Mouse (Mus musculus) heart, postnatal 10 days (tissue): ENCODE measurements at regions not wholly inside any gene's neighbourhood (a gene's known extent, or its start where the extent isn't known, plus 50 kb on each side); places are given as distances from the start of the nearest gene placed in this dataset.

Source experiments
- DNase-seq, 2 experiments: peaks; one replicate each; pipeline ENCODE4 v3.0.0; 2021
- intact Hi-C: fragments of 180-260 bp; cut with DNase I; formaldehyde crosslinking; loops from one replicate; pipeline ENCODE4 v1.15.1; 2025

DNA sequence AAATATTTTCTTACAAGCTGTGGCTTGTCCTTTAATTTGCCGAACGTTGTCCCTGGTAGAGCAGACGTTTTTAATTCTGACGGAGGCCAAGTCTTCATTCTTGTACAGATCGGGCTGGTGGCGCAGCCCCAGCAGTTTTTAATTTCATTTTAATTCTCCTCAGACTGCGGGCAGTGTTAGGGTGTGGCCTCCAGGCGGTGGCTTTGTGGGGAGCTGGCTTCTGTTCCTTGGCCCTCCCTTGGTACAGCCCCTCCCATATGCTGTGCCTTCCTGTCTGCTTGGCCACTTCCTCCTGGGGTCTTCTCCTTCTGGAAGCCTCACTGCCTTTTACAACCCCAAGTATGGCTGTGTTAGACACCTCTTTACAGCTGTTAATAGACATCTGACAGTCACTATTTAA is 189.7 kb upstream of the Zfp507 start:
- intact Hi-C loops, result no loop called here
- DNase-seq, result no peak

DNA sequence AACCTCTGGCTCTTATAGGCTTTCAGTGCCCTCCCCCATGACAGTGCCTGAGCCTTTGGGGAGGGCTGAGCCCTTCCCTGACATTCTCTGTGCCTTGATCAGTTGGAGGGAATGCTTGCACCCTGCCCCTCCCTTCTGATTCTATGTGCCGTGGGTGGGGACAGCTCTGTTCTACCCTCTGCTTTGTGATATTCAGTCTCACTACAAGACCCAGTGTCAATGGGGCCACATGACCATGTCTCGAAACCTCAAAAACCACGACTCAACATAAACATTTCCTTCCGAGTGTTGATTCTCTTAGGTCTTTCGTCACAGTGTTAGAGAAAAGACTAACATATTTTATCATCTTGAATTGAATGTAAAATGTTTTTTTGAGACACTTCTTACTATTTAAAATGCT is 188.3 kb upstream of the Zfp507 start:
- intact Hi-C loops, result no loop called here
- DNase-seq, result no peak

DNA sequence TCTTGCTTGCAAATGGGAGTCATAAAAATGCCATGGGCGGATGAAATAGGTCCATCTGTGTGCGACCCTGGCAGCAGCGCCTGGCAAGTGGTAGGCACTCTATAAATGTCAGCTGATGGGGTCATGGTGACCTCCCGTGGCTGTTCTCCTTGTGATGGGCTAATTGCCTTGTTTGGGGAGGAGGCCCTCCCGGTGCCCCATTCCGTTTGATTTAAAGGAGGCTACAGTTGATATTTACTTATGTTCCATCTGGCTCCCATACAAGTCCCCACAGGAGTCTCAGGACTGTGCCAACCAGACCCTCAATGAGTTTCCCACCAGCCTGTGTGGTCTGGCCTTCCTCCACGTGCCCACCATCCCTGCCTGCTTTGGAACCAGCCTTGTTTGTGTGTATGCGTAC is 186.7 kb upstream of the Zfp507 start:
- DNase-seq, result no peak
- intact Hi-C loops, result no loop called here

DNA sequence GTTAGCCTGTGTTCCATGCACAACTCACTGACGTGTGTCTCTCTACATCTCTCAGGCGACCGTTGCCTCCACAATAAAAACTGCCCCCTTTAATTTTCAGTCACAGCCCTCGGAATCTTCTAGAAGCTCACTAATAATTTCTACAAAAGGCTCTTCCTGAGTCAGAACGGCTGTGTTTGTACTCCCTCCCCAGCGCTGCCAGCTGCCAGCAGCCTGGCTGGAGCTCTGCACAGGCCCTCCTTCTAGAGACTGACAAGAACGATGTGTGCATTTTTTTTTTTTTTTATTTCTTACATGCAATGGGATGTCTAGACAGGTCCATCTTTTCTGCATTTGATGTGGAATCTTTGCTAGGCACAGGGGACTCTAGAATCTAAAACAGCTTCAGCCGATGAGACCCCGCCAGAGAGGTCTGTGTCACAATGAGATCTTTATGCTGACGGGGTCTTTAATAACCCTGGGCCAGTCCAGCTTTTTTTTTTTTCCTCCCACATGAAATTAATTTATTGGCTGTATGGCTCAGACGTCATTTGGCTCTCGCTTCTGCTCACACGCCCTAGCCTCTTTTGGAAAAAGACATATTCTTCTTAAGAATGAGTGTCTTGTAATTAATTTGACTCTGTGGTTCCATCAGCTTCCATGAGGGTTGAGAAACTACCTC is 185.8 kb upstream of the Zfp507 start:
- no peak for DNase-seq

DNA sequence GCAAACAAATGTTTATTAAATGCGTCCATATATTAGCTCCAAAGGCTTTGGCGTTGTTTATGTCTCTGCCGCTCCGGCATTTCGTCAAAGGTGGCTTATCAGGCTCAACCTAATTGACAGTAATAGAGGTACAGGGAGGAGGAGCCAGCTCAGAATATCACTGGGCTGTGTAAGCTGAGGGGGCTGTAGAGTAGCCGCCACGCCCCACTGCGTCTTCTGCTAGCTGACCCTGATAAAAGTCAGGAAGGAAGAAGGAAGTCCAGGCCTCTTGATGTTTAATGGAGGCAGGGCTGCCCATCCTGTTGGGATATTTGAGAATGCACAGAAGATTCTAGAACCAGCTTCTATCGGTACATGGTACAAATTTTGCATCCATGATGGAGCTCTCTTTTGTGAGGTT is 175.2 kb upstream of the Zfp507 start:
- intact Hi-C loops, result no loop called here
- DNase-seq, result no peak

More for the DNA sequence above, 185.8 kb upstream of the Zfp507 start:
- intact Hi-C loops, result no loop called here

DNA sequence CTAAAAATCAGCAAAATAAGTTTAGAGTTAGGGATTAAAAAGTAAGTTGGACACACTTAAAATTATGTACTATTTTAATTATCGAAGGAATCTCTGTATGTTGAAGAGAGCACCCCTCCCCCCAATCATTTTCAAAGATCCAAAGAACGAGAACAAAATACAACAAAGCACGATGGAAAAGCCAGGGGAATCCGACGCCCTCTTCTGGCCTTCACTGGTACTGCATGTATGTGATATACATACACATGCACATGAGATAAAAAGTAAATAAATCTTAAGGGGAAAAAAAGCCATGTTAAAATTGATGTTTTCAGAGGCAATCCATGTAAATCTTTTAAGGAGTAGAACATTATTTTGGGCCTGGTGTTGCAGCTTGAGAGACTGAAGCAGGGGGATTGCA is 155.9 kb upstream of the Zfp507 start:
- DNase-seq, result no peak
- intact Hi-C loops, result no loop called here

DNA sequence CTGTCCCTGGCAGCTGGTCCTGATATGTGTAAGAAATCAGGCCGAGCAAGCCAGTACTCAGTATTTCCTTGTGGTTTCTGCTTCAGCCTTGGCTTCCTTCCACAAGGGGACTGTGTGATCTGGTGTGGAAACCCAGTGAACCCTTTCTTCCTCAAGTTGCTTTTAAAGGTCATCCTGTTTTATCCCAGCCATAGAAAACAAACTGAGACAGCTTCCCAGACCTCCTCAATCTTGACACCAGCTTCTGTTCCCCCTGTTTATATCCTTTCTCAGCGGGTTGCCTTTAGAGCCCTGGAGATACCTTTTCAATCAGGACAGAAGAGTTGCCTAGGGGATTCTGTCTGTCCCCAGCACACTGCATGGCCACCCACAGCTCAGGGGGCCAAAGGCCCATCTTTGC is 155.2 kb upstream of the Zfp507 start:
- DNase-seq, result no peak
- intact Hi-C loops, result no loop called here

DNA sequence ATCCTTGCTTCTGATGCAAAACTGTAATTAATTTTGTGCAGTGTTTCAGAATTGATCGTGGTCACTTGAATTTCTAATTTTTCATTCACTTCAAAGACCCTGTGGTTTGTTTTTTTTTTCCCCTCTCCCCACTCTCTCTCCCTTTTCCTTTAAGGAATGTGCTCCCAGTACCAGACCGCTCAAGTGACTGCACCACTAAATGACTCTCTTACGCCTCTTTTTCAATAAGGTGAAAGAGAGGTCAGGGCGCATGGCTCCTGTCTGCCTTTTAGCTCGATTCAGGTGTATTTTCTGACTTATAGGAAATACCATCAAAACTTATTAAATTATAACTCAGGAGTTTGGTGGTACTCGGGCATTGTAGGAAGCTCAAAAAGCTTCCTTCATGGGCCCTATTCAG is 146.0 kb upstream of the Zfp507 start:
- intact Hi-C loops, result no loop called here
- DNase-seq, result no peak

DNA sequence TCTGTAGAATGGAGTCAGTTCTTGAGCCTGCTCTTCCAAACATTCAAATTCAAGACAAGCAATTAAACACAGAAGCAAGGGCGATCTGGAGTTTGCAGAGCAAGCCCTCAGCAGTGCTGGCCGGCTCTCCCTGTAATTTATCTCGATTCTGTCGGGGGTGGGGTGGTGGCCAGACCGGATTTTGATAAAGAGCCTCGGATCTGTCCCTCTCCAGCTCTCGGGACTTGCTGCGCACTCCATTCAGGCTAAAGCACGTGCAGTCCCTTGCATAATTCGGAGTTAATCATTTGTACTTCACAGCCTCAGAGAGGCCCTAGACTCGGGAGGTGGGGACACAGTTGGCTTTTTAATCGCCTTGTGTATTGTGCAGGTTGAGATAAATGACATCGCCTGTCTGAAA is 145.6 kb upstream of the Zfp507 start:
- intact Hi-C loops, result no loop called here
- DNase-seq, result peak in 1 of 2 experiments; percentile 1

DNA sequence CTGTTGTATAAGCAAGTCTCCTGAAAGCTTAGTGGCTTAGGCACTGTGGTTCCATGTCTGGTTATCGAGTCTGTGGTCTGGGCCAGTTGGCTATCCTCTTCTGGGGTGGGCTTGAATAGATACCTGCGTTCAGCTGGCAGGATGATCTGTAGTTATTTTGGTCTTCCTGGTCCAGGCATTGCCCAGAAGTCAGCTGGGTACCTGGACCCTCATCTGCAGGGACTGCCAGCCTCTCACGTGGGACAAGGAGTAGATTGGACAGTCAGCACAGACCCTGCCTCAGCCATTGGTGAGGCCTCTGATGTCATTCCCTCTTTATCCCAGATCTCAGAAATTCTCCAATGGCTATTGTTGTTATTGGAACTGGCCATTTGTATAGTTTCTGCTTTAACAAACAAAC is 138.3 kb upstream of the Zfp507 start:
- intact Hi-C loops, result no loop called here
- no peak for DNase-seq

DNA sequence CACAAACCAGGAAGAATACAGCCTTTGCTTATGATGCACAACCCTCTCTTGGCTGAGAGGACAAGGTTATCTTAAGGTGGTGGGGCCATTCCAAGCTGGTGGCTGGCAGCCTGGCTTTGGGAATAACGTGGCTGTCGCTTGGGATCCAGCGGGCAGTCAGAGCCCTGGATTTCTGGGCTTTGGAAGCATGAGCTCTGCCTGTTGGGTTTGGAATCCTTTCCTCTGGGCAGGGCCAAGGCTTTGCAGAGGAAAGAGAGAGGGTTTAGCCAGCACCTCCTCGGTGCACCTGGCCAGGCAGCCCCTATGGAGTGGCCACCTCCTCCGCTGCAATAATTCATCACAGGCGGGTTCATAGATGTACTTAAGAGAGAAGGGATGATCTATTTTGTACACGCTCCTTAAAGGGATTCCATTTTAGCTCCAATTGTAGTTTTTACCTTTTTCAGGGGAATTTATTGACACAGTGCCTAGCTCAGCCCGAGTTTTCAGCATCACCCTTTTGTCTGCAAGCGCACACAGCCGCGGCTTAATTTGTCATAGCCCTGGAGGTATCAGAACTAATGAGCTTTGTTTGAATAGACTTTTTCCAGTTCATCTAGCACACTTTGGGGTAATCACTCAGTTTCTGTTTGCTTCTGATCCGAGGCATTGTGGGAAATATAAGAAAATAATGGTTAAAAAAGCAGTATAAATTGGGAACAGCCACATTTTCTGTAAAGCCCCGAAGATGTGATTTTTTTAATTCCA is 135.5 kb upstream of the Zfp507 start:
- intact Hi-C loops, result no loop called here
- no peak for DNase-seq

DNA sequence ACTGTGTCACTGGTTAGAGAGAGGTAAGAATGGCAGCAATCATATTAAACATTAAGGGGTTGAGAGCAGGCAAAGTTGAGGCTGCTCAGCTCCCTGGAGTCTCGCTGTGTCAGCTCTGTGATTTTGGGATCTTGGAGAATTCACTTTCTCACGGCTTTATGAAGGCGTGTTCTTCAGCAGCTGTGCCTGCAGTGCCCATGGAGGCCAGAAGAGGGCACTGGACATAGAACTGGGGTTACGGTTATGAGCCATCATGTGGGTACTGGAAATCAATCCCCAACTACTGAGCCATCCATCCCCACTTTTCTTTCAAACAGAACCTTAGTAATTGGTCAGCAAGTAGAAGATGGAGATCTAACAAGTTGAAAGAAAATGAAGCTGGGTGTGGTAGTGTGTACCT is 123.9 kb upstream of the Zfp507 start:
- DNase-seq, result no peak
- intact Hi-C loops, result no loop called here

DNA sequence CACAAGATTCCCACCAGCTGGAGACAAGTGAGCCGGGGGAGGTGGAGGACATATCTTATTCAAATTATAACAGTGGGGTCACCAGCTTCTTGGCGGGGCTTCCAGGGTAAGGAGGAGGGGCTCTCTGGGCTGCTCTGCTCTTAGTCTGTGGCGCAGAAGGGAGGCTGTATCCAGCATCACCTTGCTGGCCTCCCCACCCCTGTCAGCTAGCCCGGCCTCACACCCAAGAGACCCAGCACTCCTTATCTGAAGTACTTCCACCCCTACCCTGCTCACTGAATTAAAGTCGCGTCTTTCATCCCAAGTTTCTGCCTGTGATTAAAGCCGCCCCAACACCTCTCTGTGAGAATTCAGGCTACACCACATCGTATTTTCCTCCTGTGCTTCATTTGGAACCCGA is 119.8 kb upstream of the Zfp507 start:
- no peak for DNase-seq
- intact Hi-C loops, result no loop called here

DNA sequence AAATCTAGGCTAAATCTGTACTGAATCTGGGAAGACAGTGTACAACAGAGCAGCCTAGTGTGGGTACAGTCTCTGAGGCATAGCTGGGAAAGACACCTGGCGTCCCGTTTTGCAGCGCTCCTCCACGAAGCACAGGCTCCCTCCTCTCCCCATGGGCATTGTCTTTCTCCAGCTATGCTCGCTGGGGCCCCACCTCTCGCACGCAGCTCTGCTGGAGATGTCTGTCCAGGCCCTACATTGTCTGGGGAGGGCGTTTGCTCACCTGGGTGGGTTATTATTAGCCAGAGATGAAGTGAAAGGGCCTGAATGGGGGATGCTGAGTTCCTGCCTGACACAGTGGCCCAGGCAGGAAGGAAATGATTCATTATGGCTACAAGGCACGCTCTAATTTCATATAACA is 118.1 kb upstream of the Zfp507 start:
- DNase-seq, result no peak
- intact Hi-C loops, result no loop called here

DNA sequence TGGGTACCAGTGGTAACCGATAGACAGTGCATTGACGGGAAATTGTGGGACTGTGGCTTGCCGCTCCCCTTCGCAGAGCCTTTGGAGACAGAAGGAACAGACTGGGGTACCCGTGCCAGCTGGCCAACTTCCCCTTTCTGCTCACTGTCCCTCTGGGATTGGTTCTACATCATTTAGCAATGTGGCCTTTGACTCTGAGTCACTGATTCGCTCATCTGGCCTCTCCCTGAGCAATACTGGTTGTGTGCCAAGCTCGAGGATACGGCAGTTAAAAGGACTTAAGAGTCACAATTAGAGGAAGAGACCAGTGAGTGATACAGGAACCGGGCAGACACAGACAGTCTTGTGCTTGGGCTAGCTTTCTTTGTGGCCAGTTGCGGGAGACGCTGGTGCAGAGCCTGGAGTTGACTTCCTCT is 117.4 kb upstream of the Zfp507 start:
- DNase-seq, result peak; percentile 59 to 68
- intact Hi-C loops, result no loop called here

DNA sequence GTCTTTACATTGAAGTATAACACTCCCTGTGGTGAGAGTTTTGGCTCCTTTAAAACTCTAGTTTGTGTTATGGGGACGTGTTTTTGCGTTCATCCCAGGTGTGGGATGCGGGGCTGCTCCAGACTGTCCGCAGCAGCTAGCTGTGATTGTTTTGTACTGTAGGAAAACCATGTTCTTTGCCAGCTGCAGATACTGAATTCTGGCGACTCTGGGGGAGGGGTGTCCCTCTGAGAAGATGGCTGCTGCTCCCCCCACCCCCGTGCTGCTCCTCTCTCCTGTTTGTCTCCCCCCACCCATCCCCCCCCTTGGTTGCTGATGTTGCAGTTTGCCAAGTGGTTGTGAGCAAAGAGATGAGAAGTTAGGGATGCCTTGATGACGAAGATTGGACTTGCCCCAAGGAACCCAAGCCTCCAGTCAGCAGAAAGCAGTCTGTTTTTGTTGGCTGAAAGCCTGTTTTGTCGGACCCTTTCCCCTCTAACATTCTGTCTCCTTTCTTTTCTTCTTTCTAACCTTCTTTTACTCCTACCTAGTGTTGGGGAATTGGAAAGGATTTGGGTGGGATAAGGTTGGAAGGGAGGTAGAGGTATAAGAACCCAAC is 107.4 kb upstream of the Zfp507 start:
- intact Hi-C loops, result no loop called here
- DNase-seq, result no peak

DNA sequence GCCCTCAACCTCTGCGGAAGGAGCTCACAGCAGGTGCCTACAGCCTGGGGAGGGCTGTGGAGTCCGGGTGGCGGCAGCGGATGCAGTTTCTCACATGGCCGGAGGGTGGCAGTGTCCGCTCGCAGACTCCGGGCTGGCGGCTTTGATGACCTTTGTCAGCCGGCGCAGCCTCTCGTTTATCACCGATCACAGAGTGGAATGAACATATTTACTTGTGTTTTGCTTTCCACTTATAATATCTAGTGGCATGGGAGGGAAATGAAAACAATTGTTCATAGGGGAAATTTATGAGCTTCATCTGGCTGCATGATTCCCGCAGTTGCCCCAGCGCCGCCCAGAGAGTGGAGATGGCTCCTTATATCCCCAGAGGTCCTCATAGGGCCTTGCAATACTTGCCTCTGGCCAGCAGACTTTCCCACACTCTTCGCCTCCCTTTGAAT is 99.2 kb upstream of the Zfp507 start:
- DNase-seq, result peak; percentile 66 to 84
- intact Hi-C loops, result loop anchor here (1.0 to 10.0 kb wide), 5 partner anchors 165 to 1873 kb away; partner anchors contain the start of gene Zfp536

DNA sequence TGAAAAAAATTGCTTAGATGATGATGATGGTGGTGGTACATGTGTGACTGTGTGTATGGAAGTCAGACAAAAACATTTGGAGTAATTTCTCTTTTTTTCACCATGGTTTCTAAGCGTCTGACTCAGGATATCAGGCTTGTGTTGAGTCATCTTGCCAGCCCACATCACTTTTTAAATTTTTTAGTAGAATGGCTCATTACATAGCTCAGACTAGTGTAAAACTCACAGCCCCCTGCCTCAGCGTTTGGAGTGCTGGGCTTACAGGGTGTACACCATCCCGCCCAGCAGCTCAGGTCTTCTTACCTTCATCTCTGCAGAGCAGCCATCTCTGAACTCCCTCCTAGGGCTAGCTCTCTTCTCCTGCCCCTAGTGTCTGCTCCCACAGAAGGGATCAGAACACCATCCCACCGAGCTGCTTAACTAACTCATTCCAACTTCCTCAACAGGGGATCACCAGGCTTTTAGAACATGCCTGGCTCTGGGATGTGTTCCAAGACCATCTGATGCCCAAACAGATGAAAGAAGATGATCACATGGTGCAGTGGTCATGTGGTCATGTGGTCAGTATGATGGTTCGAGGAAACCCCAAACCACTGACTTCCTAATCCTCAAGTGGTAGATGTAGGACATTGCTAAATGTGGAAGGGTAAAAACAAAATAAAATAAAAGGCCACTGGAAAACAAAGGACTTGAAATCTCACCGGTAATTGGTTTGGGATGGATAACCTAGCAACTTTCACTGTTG is 96.1 kb upstream of the Zfp507 start:
- intact Hi-C loops, result no loop called here

DNA sequence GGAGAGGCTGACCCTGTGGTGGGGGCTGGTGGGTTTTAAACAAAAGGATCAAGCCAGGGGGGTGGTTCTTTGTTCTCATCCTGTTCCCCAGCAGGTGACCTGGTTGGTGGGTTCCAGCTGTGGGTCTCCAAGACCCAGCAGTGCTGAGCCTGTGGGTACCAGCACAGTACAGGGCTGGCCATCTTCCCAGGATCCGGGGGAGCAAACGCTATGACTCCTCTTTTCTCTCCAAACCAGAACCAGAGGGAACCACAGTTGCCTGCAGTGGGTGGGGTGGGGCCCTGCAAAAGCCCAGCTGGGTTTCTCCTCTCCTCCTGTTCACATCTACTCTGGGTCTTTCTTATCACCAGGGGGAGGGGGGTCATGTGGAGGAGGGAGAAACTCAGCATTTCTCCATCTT is 90.5 kb upstream of the Zfp507 start:
- no peak for DNase-seq
- intact Hi-C loops, result no loop called here

More for the DNA sequence above, 96.1 kb upstream of the Zfp507 start:
- DNase-seq, result no peak

DNA sequence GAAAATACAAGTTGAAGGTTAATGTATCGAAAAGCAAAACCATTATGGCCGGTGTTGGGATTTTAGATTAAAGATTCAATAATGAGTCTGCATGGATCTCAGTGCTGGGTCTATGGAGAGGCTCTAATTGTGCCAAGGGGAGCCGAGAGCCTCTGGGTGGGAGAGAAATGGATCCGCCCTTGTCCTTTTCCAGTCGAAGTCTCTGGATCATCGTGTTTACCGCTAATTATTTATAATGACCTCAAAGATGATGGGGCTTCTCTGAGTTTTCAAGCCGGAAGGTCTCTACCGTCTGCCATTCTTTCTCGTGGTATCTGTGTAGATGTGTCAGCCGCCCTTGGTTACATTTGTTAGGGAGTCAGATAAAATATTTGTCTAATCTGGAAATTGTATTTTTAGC is 83.2 kb upstream of the Zfp507 start:
- no peak for DNase-seq
- intact Hi-C loops, result no loop called here

DNA sequence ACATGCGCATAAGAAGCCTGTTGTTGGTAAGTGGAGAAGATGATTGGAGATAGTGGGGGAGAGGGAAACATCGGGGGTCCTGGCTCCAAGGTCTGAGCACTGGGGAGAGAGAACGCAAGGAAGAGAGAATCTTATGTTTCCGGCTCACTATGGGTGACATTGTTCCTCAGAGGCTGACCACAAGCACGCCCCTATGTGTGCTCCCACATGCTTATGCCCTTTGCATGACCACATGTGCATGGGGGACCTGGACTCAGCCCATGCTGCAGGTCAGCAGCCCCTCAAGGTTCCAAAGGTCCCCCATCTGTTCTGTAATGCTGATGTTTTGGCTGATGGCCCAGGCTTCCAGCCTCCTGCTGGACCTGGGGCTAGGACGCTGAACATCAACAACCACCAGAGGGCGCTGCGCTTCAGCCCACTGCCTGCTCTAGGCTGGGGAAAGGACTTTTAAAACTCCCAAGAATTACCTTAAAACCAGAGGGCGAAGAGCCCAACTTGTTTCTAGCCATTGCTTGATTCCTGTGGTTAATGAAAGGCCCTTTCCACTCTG is 77.0 kb upstream of the Zfp507 start:
- DNase-seq, result peak; percentile 71 to 83
- intact Hi-C loops, result loop anchor here (5.0 kb wide), 1 partner anchor 1477 kb away; no protein-coding TSS in a partner anchor
